11 mouse cellular contexts compared by ENCODE assay signal in the genomic region with DNA sequence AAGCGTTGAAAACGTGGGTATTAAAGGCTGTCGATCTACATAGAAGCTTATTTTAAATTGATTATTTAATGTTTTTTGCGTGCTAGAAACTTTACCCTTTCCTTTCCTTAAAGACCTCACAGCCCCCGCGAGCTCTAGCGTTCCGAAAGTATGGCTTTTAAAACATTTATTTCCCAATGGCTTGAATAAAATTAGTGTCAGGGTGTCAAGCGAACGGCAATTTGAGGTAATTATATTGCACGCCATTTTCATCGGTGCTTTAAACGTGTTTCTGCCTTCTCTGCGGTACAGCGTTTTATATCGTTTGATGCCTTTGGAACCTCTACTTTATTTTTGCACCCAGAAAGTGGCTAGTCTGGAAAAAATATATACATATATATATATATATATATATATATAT. TPM values are rescaled to one million over a fixed set of nuclear protein-coding genes. Genes with fewer than 3 reads are reported as not detected.
DNase-seq lines count a peak whose midpoint lies in the region; ATAC-seq lines count a peak whose summit lies in the region.
"Had no signal": no experiment of that assay in that cellular context is flagged by ENCODE, and none has a peak within 500 bp of the region (broad histone marks: within the 10 kb centered on the region; RNA-seq: fewer than 3 reads in every experiment).

No protein-coding gene starts in this region.

- 0 out of 2 replicates have a peak, but pooled peaks cover 4% of the 10 kb centered on the region for H3K4me1 ChIP-seq in kidney, embryonic 14.5 days (ENCODE audit: control insufficient read depth, insufficient read depth, low read length)
- H3K4me1 ChIP-seq in embryonic facial prominence, embryonic 12.5 days = peaks cover 32% of the 10 kb centered on the region
- H3K4me1 ChIP-seq in hindbrain, embryonic 10.5 days (replicated peaks) = peaks cover 33% of the 10 kb centered on the region
- peaks cover 9% of the 10 kb centered on the region; the same call in 1 of the 2 replicates for H3K4me1 ChIP-seq in midbrain, embryonic 14.5 days (ENCODE audit: control insufficient read depth, insufficient read depth, low read length)

- no peaks in the 10 kb centered on the region for H3K36me3 ChIP-seq in kidney, embryonic 14.5 days (ENCODE audit: control insufficient read depth, insufficient read depth, low read length)
- no peaks in the 10 kb centered on the region for H3K36me3 ChIP-seq in embryonic facial prominence, embryonic 12.5 days
- no peaks in the 10 kb centered on the region for H3K36me3 ChIP-seq in hindbrain, embryonic 10.5 days
- no peaks in the 10 kb centered on the region for H3K36me3 ChIP-seq in midbrain, embryonic 14.5 days (ENCODE audit: control insufficient read depth, insufficient read depth, low read length)

- H3K4me3 ChIP-seq in kidney, embryonic 14.5 days (ENCODE audit: low read length) = peak overlapping the region; percentile 42; the same call in 1 of the 2 replicates
- peak overlapping the region; percentile 46 for H3K4me3 ChIP-seq in embryonic facial prominence, embryonic 12.5 days
- H3K4me3 ChIP-seq in hindbrain, embryonic 10.5 days = peak overlapping the region; percentile 62
- H3K4me3 ChIP-seq in midbrain, embryonic 14.5 days (replicated peaks; ENCODE audit: low read depth, low read length) = peak overlapping the region; percentile 52

- WGBS in kidney, embryonic 14.5 days = 12% methylated on average over 16 of the region's 16 CpGs
- 14% methylated on average over 16 of the region's 16 CpGs for WGBS in embryonic facial prominence, embryonic 12.5 days
- 15% methylated on average over 16 of the region's 16 CpGs for WGBS in hindbrain, embryonic 10.5 days
- 4% methylated on average over 16 of the region's 16 CpGs for WGBS in midbrain, embryonic 14.5 days

- no peak for ATAC-seq in kidney, embryonic 14.5 days (ENCODE audit: low FRiP score, low TSS enrichment)
- ATAC-seq in embryonic facial prominence, embryonic 12.5 days (ENCODE audit: insufficient number of reproducible peaks, insufficient read depth, low FRiP score, low TSS enrichment) = no peak
- ATAC-seq in midbrain, embryonic 14.5 days (ENCODE audit: low FRiP score, low TSS enrichment) = no peak
- ATAC-seq in megakaryocyte progenitor cell, adult 5-6 weeks (replicated peaks; ENCODE audit: poor library complexity) = no peak

- no peak overlapping the region for H3K9ac ChIP-seq in kidney, embryonic 14.5 days (ENCODE audit: low read depth, low read length)
- no peak overlapping the region for H3K9ac ChIP-seq in embryonic facial prominence, embryonic 12.5 days
- peak overlapping the region; percentile 71 for H3K9ac ChIP-seq in midbrain, embryonic 14.5 days (replicated peaks; ENCODE audit: low read length)

- peak overlapping the region; percentile 65 for H3K4me2 ChIP-seq in kidney, embryonic 14.5 days (replicated peaks; ENCODE audit: low read depth, low read length)
- peak overlapping the region; percentile 69 for H3K4me2 ChIP-seq in embryonic facial prominence, embryonic 12.5 days (replicated peaks)
- H3K4me2 ChIP-seq in midbrain, embryonic 14.5 days (ENCODE audit: low read length) = peak overlapping the region; percentile 84

- no peak for DNase-seq in kidney, adult 18-20 months
- DNase-seq in hindbrain, embryonic 10.5 days (ENCODE audit: low spot score) = no peak
- peak; percentile 68 for DNase-seq in midbrain, embryonic 14.5 days
- DNase-seq in thymus, postnatal 4 days = no peak
- no peak for DNase-seq in spleen, adult 18-20 months

- peaks cover 22% of the 10 kb centered on the region for H3K27me3 ChIP-seq in kidney, embryonic 14.5 days (ENCODE audit: control insufficient read depth, insufficient read depth, low read length)
- H3K27me3 ChIP-seq in embryonic facial prominence, embryonic 12.5 days = peaks cover 36% of the 10 kb centered on the region
- peaks cover 34% of the 10 kb centered on the region for H3K27me3 ChIP-seq in hindbrain, embryonic 10.5 days (ENCODE audit: insufficient read depth, poor library complexity, severe bottlenecking)
- no peaks in the 10 kb centered on the region for H3K27me3 ChIP-seq in midbrain, embryonic 14.5 days (ENCODE audit: control insufficient read depth, insufficient read depth, low read length)

- no peak overlapping the region for H3K27ac ChIP-seq in kidney, embryonic 14.5 days (ENCODE audit: low read depth, low read length)
- no peak overlapping the region for H3K27ac ChIP-seq in embryonic facial prominence, embryonic 12.5 days
- peak overlapping the region; percentile 83; the same call in 1 of the 2 replicates for H3K27ac ChIP-seq in hindbrain, embryonic 10.5 days
- H3K27ac ChIP-seq in midbrain, embryonic 14.5 days (replicated peaks; ENCODE audit: low read depth, low read length) = peak overlapping the region; percentile 92
- H3K27ac ChIP-seq: macrophage had no signal

- H3K9me3 ChIP-seq in kidney, embryonic 14.5 days (ENCODE audit: control insufficient read depth, low read length) = no peaks in the 10 kb centered on the region
- no peaks in the 10 kb centered on the region for H3K9me3 ChIP-seq in embryonic facial prominence, embryonic 12.5 days
- H3K9me3 ChIP-seq in hindbrain, embryonic 10.5 days = no peaks in the 10 kb centered on the region
- H3K9me3 ChIP-seq in midbrain, embryonic 14.5 days (ENCODE audit: control insufficient read depth, low read length) = no peaks in the 10 kb centered on the region

RNA-seq across cellular contexts. Expression of a gene that starts 0.4 kb away (rescaled TPM):
- 0.29 and 0.54 TPM in 2 replicates for polyA plus RNA-seq in kidney, embryonic 14.5 days (2014; fragmentation: Nextera tagmentation; extraction: Ambion mirVana)
- 3.4 TPM in 2 replicates for polyA plus RNA-seq in embryonic facial prominence, embryonic 12.5 days (2016; fragmentation: Nextera tagmentation; extraction: Ambion mirVana)
- polyA plus RNA-seq in hindbrain, embryonic 10.5 days (2016; fragmentation: Nextera tagmentation; extraction: Ambion mirVana) = 1.8 and 5.3 TPM in 2 replicates
- 19.5 and 27.3 TPM in 2 replicates for polyA plus RNA-seq in midbrain, embryonic 14.5 days (2014; fragmentation: Nextera tagmentation; extraction: Ambion mirVana)
- total RNA-seq in megakaryocyte progenitor cell, adult 5-6 weeks (2015) = not detected in 2 replicates
- total RNA-seq in megakaryocyte progenitor cell, adult 5-6 weeks (2017) = not detected in 2 replicates
- total RNA-seq: hematopoietic stem cell, adult 5-6 weeks; MEL had no signal
- polyA plus RNA-seq: macrophage had no signal

Comparison
In these comparisons a context has a peak if more than half of its experiments do, and no peak if none do; other contexts are left out.
1. H3K27ac ChIP-seq: peak in hindbrain, embryonic 10.5 days (single experiment) and midbrain, embryonic 14.5 days (single experiment); none in kidney, embryonic 14.5 days (single experiment) and embryonic facial prominence, embryonic 12.5 days (single experiment).
2. Peak in every context shown above with its lines, with median percentiles within 50 percentile points of each other: H3K4me2 ChIP-seq and H3K4me3 ChIP-seq.